ENCODE assay signal across 12 mouse cellular contexts in the genomic region with DNA sequence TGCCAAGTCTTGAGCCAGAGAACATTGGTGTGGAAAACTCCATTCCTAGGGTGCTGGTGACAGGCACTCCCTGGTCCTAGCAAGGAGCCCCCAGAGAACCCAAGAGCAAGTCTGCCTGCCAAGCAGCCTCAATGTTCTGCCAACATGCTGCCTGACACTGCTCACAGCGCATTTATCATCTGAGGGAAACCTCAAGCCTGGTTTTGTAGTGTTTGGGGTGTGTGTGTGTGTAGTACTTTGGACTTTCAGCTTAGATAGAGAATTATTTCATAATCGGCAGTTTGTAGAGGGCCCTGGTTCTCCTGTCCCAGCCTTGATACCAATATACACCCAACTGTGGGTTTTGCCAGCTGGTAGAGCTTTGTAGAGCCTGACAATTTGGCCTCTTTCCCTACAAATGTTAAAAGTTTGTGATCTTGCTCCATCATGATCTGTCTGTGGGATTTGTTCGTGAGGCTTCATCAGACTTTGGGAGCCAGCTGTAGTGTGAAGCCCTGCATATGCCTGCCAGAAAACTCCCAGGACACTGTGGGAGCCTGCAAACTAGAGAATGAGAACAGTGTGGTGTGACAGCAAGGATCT.
DNase-seq lines count a peak whose midpoint lies in the region; ATAC-seq lines count a peak whose summit lies in the region.
"Had no signal": no experiment of that assay in that cellular context is flagged by ENCODE, and none has a peak within 500 bp of the region (broad histone marks: within the 10 kb centered on the region; RNA-seq: fewer than 3 reads in every experiment).

No protein-coding gene starts in this region.

- H3K4me3 ChIP-seq in heart, embryonic 11.5 days (ENCODE audit: low read depth, low read length): no peak overlapping the region
- H3K4me3 ChIP-seq: erythroblast, embryonic 14.5 days; hindbrain, embryonic 13.5 days; limb, embryonic 10.5 days had no signal

- 89% methylated on average over 3 of the region's 3 CpGs for WGBS in heart, embryonic 11.5 days (ENCODE audit: insufficient replicate concordance)

- no peaks in the 10 kb centered on the region for H3K9me3 ChIP-seq in heart, embryonic 11.5 days (replicated peaks; ENCODE audit: control insufficient read depth, low read length)
- H3K9me3 ChIP-seq: limb, embryonic 10.5 days had no signal

- H3K27ac ChIP-seq in heart, embryonic 11.5 days (ENCODE audit: low read depth, low read length): no peak overlapping the region
- H3K27ac ChIP-seq: hindbrain, embryonic 13.5 days; limb, embryonic 10.5 days had no signal

- no peaks in the 10 kb centered on the region for H3K36me3 ChIP-seq in heart, embryonic 11.5 days (ENCODE audit: control insufficient read depth, insufficient read depth, low read length)
- H3K36me3 ChIP-seq: hindbrain, embryonic 13.5 days; limb, embryonic 10.5 days had no signal

- H3K27me3 ChIP-seq in heart, embryonic 11.5 days (ENCODE audit: control insufficient read depth, insufficient read depth, low read length): no peaks in the 10 kb centered on the region
- H3K27me3 ChIP-seq: CH12.LX; hindbrain, embryonic 13.5 days had no signal

- peak; percentile 51 to 73 for DNase-seq in heart, adult 18-20 months
- DNase-seq in adrenal gland, postnatal 36 days: peak; percentile 49 to 59
- DNase-seq in gastrocnemius, postnatal 14 days: peak; percentile 50
- peak; percentile 33 to 52 for DNase-seq in layer of hippocampus, postnatal 36 days
- no peak for DNase-seq in yolk sac, embryonic 10.5 days (ENCODE audit: low spot score)
- no peak for DNase-seq in thymus, postnatal 4 days

- no peaks in the 10 kb centered on the region for H3K4me1 ChIP-seq in heart, embryonic 11.5 days (ENCODE audit: control insufficient read depth, insufficient read depth, low read length)

- no peak overlapping the region for H3K9ac ChIP-seq in heart, embryonic 11.5 days (ENCODE audit: low read depth, low read length)
- H3K9ac ChIP-seq: hindbrain, embryonic 13.5 days had no signal

- ATAC-seq in heart, embryonic 11.5 days (replicated peaks; ENCODE audit: insufficient number of reproducible peaks, low FRiP score, low TSS enrichment): no peak
- no peak for ATAC-seq in megakaryocyte progenitor cell, adult 5-6 weeks (replicated peaks; ENCODE audit: poor library complexity)

- no peak overlapping the region for H3K4me2 ChIP-seq in heart, embryonic 11.5 days
- H3K4me2 ChIP-seq: hindbrain, embryonic 13.5 days had no signal

- intact Hi-C loops in gastrocnemius, postnatal 14 days (cut with DNase I; ENCODE audit: low total_unique reads): no loop called here

Comparison
In these comparisons a context has a peak if more than half of its experiments do, and no peak if none do; other contexts are left out.
1. DNase-seq: peak in heart, adult 18-20 months (2 of 2), adrenal gland, postnatal 36 days (2 of 2), gastrocnemius, postnatal 14 days (single experiment) and layer of hippocampus, postnatal 36 days (2 of 2); none in yolk sac, embryonic 10.5 days (single experiment) and thymus, postnatal 4 days (single experiment).